Comparison of ENCODE assay signal across 31 mouse cellular contexts in the genomic region with DNA sequence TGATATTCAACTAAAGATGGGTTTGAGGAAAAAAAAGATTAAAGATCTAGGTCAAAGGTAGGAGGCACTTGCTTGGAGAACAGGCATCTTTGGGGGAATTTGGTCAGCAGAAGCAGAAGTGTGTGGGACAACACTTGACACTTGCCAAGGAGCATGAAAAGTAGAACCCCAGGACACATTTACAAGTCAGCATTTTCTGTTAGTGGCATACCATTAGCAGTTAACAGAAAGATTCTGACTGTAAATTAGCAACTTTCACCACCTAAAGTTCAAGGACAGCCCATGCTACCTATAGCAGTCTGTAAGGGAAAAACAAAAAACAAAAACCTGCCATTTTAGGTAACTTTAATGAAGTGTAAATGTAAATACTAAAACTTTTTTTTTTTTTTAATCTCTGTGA. TPM values are rescaled to one million over a fixed set of nuclear protein-coding genes. Genes with fewer than 3 reads are reported as not detected.
DNase-seq lines count a peak whose midpoint lies in the region; ATAC-seq and TF ChIP-seq lines count a peak whose summit lies in the region.
"Had no signal": no experiment of that assay in that cellular context is flagged by ENCODE, and none has a peak within 500 bp of the region (broad histone marks: within the 10 kb centered on the region; RNA-seq: fewer than 3 reads in every experiment).

No protein-coding gene starts in this region.

- peaks cover 5 to 10% of the 10 kb centered on the region in 2 experiments; a peak in 3 of 4 replicates for H3K4me1 ChIP-seq in ES-E14 (ENCODE audit: control insufficient read depth in 2 of 2, insufficient read depth in 2 of 2, low read length in 2 of 2, poor library complexity in 1 of 2)
- peaks cover 3% of the 10 kb centered on the region for H3K4me1 ChIP-seq in hindbrain, embryonic 12.5 days
- peaks cover 29% of the 10 kb centered on the region for H3K4me1 ChIP-seq in midbrain, embryonic 15.5 days
- peaks cover 4% of the 10 kb centered on the region; the same call in 1 of the 2 replicates for H3K4me1 ChIP-seq in heart, embryonic 11.5 days (ENCODE audit: control insufficient read depth, insufficient read depth, low read length)

- H3K27ac ChIP-seq in ES-E14 (ENCODE audit: insufficient read depth, low read depth, low read length, poor library complexity, severe bottlenecking), result no peak overlapping the region
- H3K27ac ChIP-seq in hindbrain, embryonic 12.5 days, result no peak overlapping the region; the same call in 1 of the 2 replicates
- H3K27ac ChIP-seq in midbrain, embryonic 15.5 days, result peak overlapping the region; percentile 74
- H3K27ac ChIP-seq in heart, embryonic 11.5 days (ENCODE audit: low read depth, low read length), result no peak overlapping the region
- H3K27ac ChIP-seq: heart, embryonic 13.5 days; liver, embryonic 12.5 days had no signal

- H3K36me3 ChIP-seq in ES-E14 (ENCODE audit: control insufficient read depth, insufficient read depth, low read length, poor library complexity, severe bottlenecking), result peaks cover 10% of the 10 kb centered on the region
- peaks cover 10% of the 10 kb centered on the region for H3K36me3 ChIP-seq in hindbrain, embryonic 12.5 days
- no peaks in the 10 kb centered on the region for H3K36me3 ChIP-seq in midbrain, embryonic 15.5 days (replicated peaks)
- no peaks in the 10 kb centered on the region for H3K36me3 ChIP-seq in heart, embryonic 11.5 days (ENCODE audit: control insufficient read depth, insufficient read depth, low read length)

- no peak for ATAC-seq in hindbrain, embryonic 12.5 days (ENCODE audit: low FRiP score)
- no peak for ATAC-seq in midbrain, embryonic 15.5 days (replicated peaks)
- ATAC-seq in heart, embryonic 11.5 days (replicated peaks; ENCODE audit: insufficient number of reproducible peaks, low FRiP score, low TSS enrichment), result no peak
- no peak for ATAC-seq in monocyte, adult 5-6 weeks (replicated peaks; ENCODE audit: insufficient number of reproducible peaks, low FRiP score, low TSS enrichment, poor library complexity, severe bottlenecking)
- ATAC-seq: activated CD4-positive, CD25-positive, alpha-beta regulatory T cell, adult 4 months; liver, embryonic 12.5 days had no signal

- peak overlapping the region; percentile 58 for H3K4me2 ChIP-seq in hindbrain, embryonic 12.5 days (replicated peaks)
- peak overlapping the region; percentile 65 for H3K4me2 ChIP-seq in midbrain, embryonic 15.5 days
- no peak overlapping the region for H3K4me2 ChIP-seq in heart, embryonic 11.5 days
- H3K4me2 ChIP-seq: heart, embryonic 13.5 days; liver, embryonic 12.5 days had no signal

- H3K27me3 ChIP-seq in hindbrain, embryonic 12.5 days, result no peaks in the 10 kb centered on the region
- H3K27me3 ChIP-seq in midbrain, embryonic 15.5 days (replicated peaks), result no peaks in the 10 kb centered on the region
- H3K27me3 ChIP-seq in heart, embryonic 11.5 days (ENCODE audit: control insufficient read depth, insufficient read depth, low read length), result no peaks in the 10 kb centered on the region
- H3K27me3 ChIP-seq: heart, embryonic 13.5 days had no signal

- in situ Hi-C loops in ES-E14 (cut with MboI; ENCODE audit: low sequenced_read_pairs in 2 of 2, unreplicated experiment in 2 of 2), result no loop called here

- H3K4me3 ChIP-seq in ES-E14 (ENCODE audit: insufficient read depth in 1 of 2, low read depth in 1 of 2, low read length in 2 of 2, poor library complexity in 1 of 2, severe bottlenecking in 1 of 2), result no peak overlapping the region
- H3K4me3 ChIP-seq in hindbrain, embryonic 12.5 days, result no peak overlapping the region
- peak overlapping the region; percentile 33 for H3K4me3 ChIP-seq in midbrain, embryonic 15.5 days
- H3K4me3 ChIP-seq in heart, embryonic 11.5 days (ENCODE audit: low read depth, low read length), result no peak overlapping the region
- H3K4me3 ChIP-seq: heart, embryonic 13.5 days; liver, embryonic 12.5 days had no signal

- no peak overlapping the region for H3K9ac ChIP-seq in ES-E14 (ENCODE audit: insufficient read depth, low read depth, low read length, poor library complexity, severe bottlenecking)
- H3K9ac ChIP-seq in hindbrain, embryonic 12.5 days, result 0 out of 2 replicates have a peak overlapping the region, but pooled peaks have one; percentile 39
- H3K9ac ChIP-seq in midbrain, embryonic 15.5 days, result peak overlapping the region; percentile 39
- no peak overlapping the region for H3K9ac ChIP-seq in heart, embryonic 11.5 days (ENCODE audit: low read depth, low read length)
- H3K9ac ChIP-seq: heart, embryonic 13.5 days; liver, embryonic 12.5 days had no signal

- DNase-seq in ES-E14 (ENCODE audit: low read depth, low spot score) (no peak), MN1 (ENCODE audit: low spot score) (peak; percentile 64)
- no peak for DNase-seq in layer of hippocampus, postnatal 25 days (ENCODE audit: extremely low spot score in 1 of 2, low spot score in 1 of 2)
- no peak for DNase-seq in embryo, embryonic 11 days
- DNase-seq: adrenal gland, postnatal 25 days; cerebellum, adult 11-12 months; cerebellum, postnatal 25 days; gastrocnemius, postnatal 10 days; heart, adult 11 months; kidney, adult 9 months; kidney, postnatal 36 days; layer of hippocampus, adult 9-11 months; lung, adult 2 months; lung, postnatal 36 days; right cerebral cortex, postnatal 25 days; thymus, adult 2 months had no signal

- no peaks in the 10 kb centered on the region for H3K9me3 ChIP-seq in ES-E14 (ENCODE audit: control insufficient read depth, insufficient read depth, low read depth, low read length)
- H3K9me3 ChIP-seq in hindbrain, embryonic 12.5 days (replicated peaks), result no peaks in the 10 kb centered on the region
- no peaks in the 10 kb centered on the region for H3K9me3 ChIP-seq in midbrain, embryonic 15.5 days
- H3K9me3 ChIP-seq in heart, embryonic 11.5 days (replicated peaks; ENCODE audit: control insufficient read depth, low read length), result no peaks in the 10 kb centered on the region
- H3K9me3 ChIP-seq: heart, embryonic 13.5 days; liver, embryonic 12.5 days had no signal

TF ChIP-seq in ES-E14, 5 proteins besides CTCF, POLR2A, EP300 and RAD21:
- TF ChIP-seq MAFK (IDR thresholded peaks at IDR 0.05; ENCODE audit: insufficient read depth, low read depth, low read length) (0 out of 2 replicates have a peak, but pooled peaks have one; percentile 45), HCFC1 (IDR thresholded peaks at IDR 0.05; ENCODE audit: borderline replicate concordance, insufficient read depth, low read length) (no peak)

RNA-seq across cellular contexts. Expression of gene Gm49450, which starts 5.0 kb away (rescaled TPM):
- not detected in 2 replicates for total RNA-seq in ES-E14 (2012; rRNA removed)
- polyA plus RNA-seq in hindbrain, embryonic 12.5 days (2016; fragmentation: Nextera tagmentation; extraction: Ambion mirVana), result not detected in 2 replicates
- not detected in 2 replicates for polyA plus RNA-seq in midbrain, embryonic 15.5 days (2015; fragmentation: Nextera tagmentation; extraction: Ambion mirVana)
- polyA plus RNA-seq in heart, embryonic 11.5 days (2014; fragmentation: Nextera tagmentation; extraction: Ambion mirVana), result not detected in 2 replicates
- 12.2 to 56.4 TPM in 2 of 3 replicates, not detected in the other for total RNA-seq in monocyte, adult 5-6 weeks (2017)
- total RNA-seq in layer of hippocampus, postnatal 25 days (2021), result not detected
- total RNA-seq: adrenal gland, postnatal 25 days; gastrocnemius, postnatal 10 days; heart, postnatal 25 days; left cerebral cortex, adult 8-10 months; megakaryocyte-erythroid progenitor cell, adult 5-6 weeks had no signal
- polyA plus RNA-seq: activated CD4-positive, CD25-positive, alpha-beta regulatory T cell, adult 4 months; embryonic facial prominence, embryonic 11.5 days; heart, embryonic 13.5 days; intestine, embryonic 14.5 days; limb, embryonic 11.5 days; liver, embryonic 12.5 days; neural tube, embryonic 11.5 days; stomach, embryonic 16.5 days had no signal

RNA-seq across cellular contexts. Expression of gene Tuba1a, which starts 5.1 kb away (rescaled TPM):
- 595 and 862 TPM in 2 replicates for total RNA-seq in ES-E14 (2012; rRNA removed)
- polyA plus RNA-seq in hindbrain, embryonic 12.5 days (2016; fragmentation: Nextera tagmentation; extraction: Ambion mirVana), result 9,547 and 9,692 TPM in 2 replicates
- 17,671 and 17,732 TPM in 2 replicates for polyA plus RNA-seq in midbrain, embryonic 15.5 days (2015; fragmentation: Nextera tagmentation; extraction: Ambion mirVana)
- 1,237 and 1,376 TPM in 2 replicates for polyA plus RNA-seq in heart, embryonic 11.5 days (2014; fragmentation: Nextera tagmentation; extraction: Ambion mirVana)
- total RNA-seq in monocyte, adult 5-6 weeks (2017), result 79.8 to 96.7 TPM (median 88.2 TPM) in 3 replicates
- total RNA-seq in layer of hippocampus, postnatal 25 days (2021), result 1,000 to 10,000 TPM; 1,021 to 1,172 TPM

RNA-seq across cellular contexts. Expression of gene Tuba1b, which starts 14.0 kb away (rescaled TPM):
- total RNA-seq in ES-E14 (2012; rRNA removed), result 1,092 and 1,539 TPM in 2 replicates
- polyA plus RNA-seq in hindbrain, embryonic 12.5 days (2016; fragmentation: Nextera tagmentation; extraction: Ambion mirVana), result 1,219 and 1,243 TPM in 2 replicates
- polyA plus RNA-seq in midbrain, embryonic 15.5 days (2015; fragmentation: Nextera tagmentation; extraction: Ambion mirVana), result 1,136 and 1,188 TPM in 2 replicates
- polyA plus RNA-seq in heart, embryonic 11.5 days (2014; fragmentation: Nextera tagmentation; extraction: Ambion mirVana), result 1,819 and 1,826 TPM in 2 replicates
- 86.5 to 154 TPM (median 137 TPM) in 3 replicates for total RNA-seq in monocyte, adult 5-6 weeks (2017)
- 100 to 1,000 TPM; 478 to 525 TPM for total RNA-seq in layer of hippocampus, postnatal 25 days (2021)

RNA-seq across cellular contexts. Expression of gene Lmbr1l, which starts 30.4 kb away (rescaled TPM):
- 55.1 and 73.3 TPM in 2 replicates for total RNA-seq in ES-E14 (2012; rRNA removed)
- polyA plus RNA-seq in hindbrain, embryonic 12.5 days (2016; fragmentation: Nextera tagmentation; extraction: Ambion mirVana), result 38.4 and 39.2 TPM in 2 replicates
- 35.5 and 38.3 TPM in 2 replicates for polyA plus RNA-seq in midbrain, embryonic 15.5 days (2015; fragmentation: Nextera tagmentation; extraction: Ambion mirVana)
- 4.0 and 5.7 TPM in 2 replicates for polyA plus RNA-seq in heart, embryonic 11.5 days (2014; fragmentation: Nextera tagmentation; extraction: Ambion mirVana)
- total RNA-seq in monocyte, adult 5-6 weeks (2017), result 54.7 to 97.4 TPM (median 92.2 TPM) in 3 replicates
- 10 to 100 TPM; 11.5 to 17.9 TPM for total RNA-seq in layer of hippocampus, postnatal 25 days (2021)

RNA-seq across cellular contexts. Expression of gene Dhh, which starts 50.0 kb away (rescaled TPM):
- total RNA-seq in ES-E14 (2012; rRNA removed), result 1.0 and 1.2 TPM in 2 replicates
- polyA plus RNA-seq in hindbrain, embryonic 12.5 days (2016; fragmentation: Nextera tagmentation; extraction: Ambion mirVana), result 0.84 and 1.1 TPM in 2 replicates
- polyA plus RNA-seq in midbrain, embryonic 15.5 days (2015; fragmentation: Nextera tagmentation; extraction: Ambion mirVana), result 0.35 and 0.73 TPM in 2 replicates
- 2.5 and 5.0 TPM in 2 replicates for polyA plus RNA-seq in heart, embryonic 11.5 days (2014; fragmentation: Nextera tagmentation; extraction: Ambion mirVana)
- 0.19 TPM in 1 of 3 replicates, not detected in the others for total RNA-seq in monocyte, adult 5-6 weeks (2017)
- under 1 TPM; 0.17 to 0.19 TPM for total RNA-seq in layer of hippocampus, postnatal 25 days (2021)
- total RNA-seq: megakaryocyte-erythroid progenitor cell, adult 5-6 weeks had no signal

Comparison
In these comparisons a context has a peak if more than half of its experiments do, and no peak if none do; other contexts are left out.
1. H3K9ac ChIP-seq: peak in hindbrain, embryonic 12.5 days (single experiment) and midbrain, embryonic 15.5 days (single experiment); none in ES-E14 (single experiment) and heart, embryonic 11.5 days (single experiment).